Mouse (Mus musculus) ES-E14 (cell line): ENCODE data around the gene H13. TPM values are rescaled to one million over a fixed set of nuclear protein-coding genes. Genes with fewer than 3 reads are reported as not detected.

ENCODE experiments used
- DNase-seq: peaks from one replicate; pipeline ENCODE4 v3.0.0-alpha.2; 2013; ENCODE audit warnings: low read depth, low spot score
- H3K27ac ChIP-seq: 2 replicates; pipeline ENCODE4 v1.5.1; 2012; ENCODE audit warnings: low read depth, mild to moderate bottlenecking, low read length, moderate library complexity, mixed read lengths; ENCODE audit not compliant: poor library complexity, insufficient read depth, severe bottlenecking
- H3K36me3 ChIP-seq: 2 replicates; pipeline ENCODE4 v1.6.1; 2012; ENCODE audit warnings: mild to moderate bottlenecking, low read length, moderate library complexity, mixed read lengths; ENCODE audit not compliant: control insufficient read depth, poor library complexity, insufficient read depth, severe bottlenecking
- H3K4me1 ChIP-seq, 2 experiments: fragments of 150-350 bp in 1 of 2; sonication (generic) in 1 of 2; 2 replicates each; pipeline ENCODE4 v1.6.1; 2012; ENCODE audit warnings: low read length in 2 of 2, mild to moderate bottlenecking in 1 of 2, mixed read lengths in 1 of 2; ENCODE audit not compliant: control insufficient read depth in 2 of 2, insufficient read depth in 2 of 2, poor library complexity in 1 of 2
- H3K4me3 ChIP-seq, 2 experiments: fragments of 150-350 bp in 1 of 2; sonication (generic) in 1 of 2; 2 replicates each; pipeline ENCODE4 v1.5.1; 2012; ENCODE audit warnings: low read length in 2 of 2, low read depth in 1 of 2, mild to moderate bottlenecking in 1 of 2, mixed read lengths in 1 of 2; ENCODE audit not compliant: insufficient read depth in 1 of 2, poor library complexity in 1 of 2, severe bottlenecking in 1 of 2
- H3K9ac ChIP-seq: 2 replicates; pipeline ENCODE4 v1.6.1; 2012; ENCODE audit warnings: low read depth, mild to moderate bottlenecking, low read length, mixed read lengths; ENCODE audit not compliant: poor library complexity, insufficient read depth, severe bottlenecking
- H3K9me3 ChIP-seq: fragments of 150-350 bp; sonication (generic); 2 replicates; pipeline ENCODE4 v1.6.1; 2012; ENCODE audit warnings: low read depth, mild to moderate bottlenecking, low read length; ENCODE audit not compliant: control insufficient read depth, insufficient read depth
- CHD2 ChIP-seq: IDR thresholded peaks from 2 replicates; pipeline ENCODE4 v1.6.1; 2014; ENCODE audit warnings: mild to moderate bottlenecking, low read depth, low read length, inconsistent platforms
- HCFC1 ChIP-seq: IDR thresholded peaks from 2 replicates; pipeline ENCODE4 v1.6.1; 2012; ENCODE audit warnings: low read length, inconsistent platforms, borderline replicate concordance; ENCODE audit not compliant: insufficient read depth
- MAFK ChIP-seq: IDR thresholded peaks from 2 replicates; pipeline ENCODE4 v1.6.1; 2014; ENCODE audit warnings: mild to moderate bottlenecking, low read depth, low read length, inconsistent platforms; ENCODE audit not compliant: insufficient read depth
- ZC3H11A ChIP-seq: IDR thresholded peaks from 2 replicates; pipeline ENCODE4 v1.6.1; 2012; ENCODE audit warnings: low read depth, mild to moderate bottlenecking, inconsistent platforms, low read length, borderline replicate concordance
- ZNF384 ChIP-seq: IDR thresholded peaks from 2 replicates; pipeline ENCODE4 v1.6.1; 2012; ENCODE audit warnings: low read depth, low read length, inconsistent platforms
- in situ Hi-C, 2 experiments: fragments of 600-800 bp; cut with MboI; formaldehyde crosslinking; loops; one replicate each; pipeline ENCODE4 v1.15.1; 2025; ENCODE audit warnings: low sequenced_read_pairs in 2 of 2, inconsistent platforms in 1 of 2; ENCODE audit not compliant: unreplicated experiment in 2 of 2
- total RNA-seq: library from RNA; depleted of rRNA; stranded (reverse); fragments of 300-350 nt; gene quantifications from 2 replicates; pipeline ENCODE4 v1.2.3, GENCODE M21; 2012

H13 gene
- total RNA-seq, 1 experiment: 55.0 TPM

- no peak overlapping the region for H3K9ac ChIP-seq
- no peaks in the 10 kb centered on the region for H3K9me3 ChIP-seq
- in situ Hi-C loops: no loop called here
- H3K4me1 ChIP-seq: no peaks in the 10 kb centered on the region; a peak in 1 of 4 replicates
- H3K4me3 ChIP-seq: no peak overlapping the region
- no peaks in the 10 kb centered on the region for H3K36me3 ChIP-seq
- TF ChIP-seq ZC3H11A (no peak), ZNF384 (no peak), HCFC1 (no peak), CHD2 (no peak), MAFK (no peak)
- DNase-seq: no peak
- no peak overlapping the region for H3K27ac ChIP-seq
These were observed 32.3 kb upstream of the H13 start for GRCm38 (mm10) chr2:152637006-152637322.

- Histone ChIP-seq H3K9ac (no peak overlapping the region), H3K36me3 (no peaks in the 10 kb centered on the region), H3K27ac (no peak overlapping the region), H3K9me3 (no peaks in the 10 kb centered on the region), H3K4me1 (no peaks in the 10 kb centered on the region; a peak in 1 of 4 replicates), H3K4me3 (no peak overlapping the region)
- no peak for DNase-seq
- in situ Hi-C loops: no loop called here
- TF ChIP-seq HCFC1 (no peak), CHD2 (no peak), MAFK (no peak), ZC3H11A (no peak), ZNF384 (no peak)
These were observed 31.9 kb upstream of the H13 start for GRCm38 (mm10) chr2:152637381-152637780.

- DNase-seq: no peak
- no peak overlapping the region for H3K4me3 ChIP-seq
- H3K36me3 ChIP-seq: no peaks in the 10 kb centered on the region
- no peak overlapping the region for H3K9ac ChIP-seq
- in situ Hi-C loops: no loop called here
- H3K9me3 ChIP-seq: no peaks in the 10 kb centered on the region
- no peak overlapping the region for H3K27ac ChIP-seq
- TF ChIP-seq ZNF384 (no peak), ZC3H11A (no peak), MAFK (no peak), HCFC1 (no peak), CHD2 (no peak)
- H3K4me1 ChIP-seq: no peaks in the 10 kb centered on the region; a peak in 1 of 4 replicates
These were observed 30.4 kb upstream of the H13 start for GRCm38 (mm10) chr2:152638865-152639264.

GRCm38 (mm10) chr2:152639406-152640113 is 29.7 kb upstream of the H13 start:
- H3K4me1 ChIP-seq: no peaks in the 10 kb centered on the region; a peak in 1 of 4 replicates
- TF ChIP-seq HCFC1 (no peak), ZNF384 (no peak), MAFK (no peak), ZC3H11A (no peak), CHD2 (no peak)
- H3K27ac ChIP-seq: no peak overlapping the region
- in situ Hi-C loops: no loop called here
- no peaks in the 10 kb centered on the region for H3K36me3 ChIP-seq
- no peak overlapping the region for H3K9ac ChIP-seq
- DNase-seq: no peak
- no peak overlapping the region for H3K4me3 ChIP-seq
- no peaks in the 10 kb centered on the region for H3K9me3 ChIP-seq
